Mouse (Mus musculus): ENCODE measurements around the gene Dclk3. TPM values are rescaled to one million over a fixed set of nuclear protein-coding genes. Genes with fewer than 3 reads are reported as not detected.

Gene Dclk3
- polyA plus RNA-seq, 1 experiment, result 0.05 TPM

GRCm38 (mm10) chr9:111497074-111497811 lies 58.4 kb downstream of the Dclk3 start:
- TF ChIP-seq POLR2A (IDR thresholded peaks at IDR 0.05; ENCODE audit: low read depth, low read length), result no peak
- TF ChIP-seq CTCF (IDR thresholded peaks at IDR 0.05; ENCODE audit: extremely low read depth, insufficient read depth, insufficient read length, insufficient replicate concordance), result peak; percentile 83; the same call in 1 of the 2 replicates
- no peak overlapping the region for H3K27ac ChIP-seq (ENCODE audit: insufficient read depth, low read length)
- H3K4me3 ChIP-seq (ENCODE audit: extremely low read depth, insufficient read depth, insufficient read length), result no peak overlapping the region
- no peaks in the 10 kb centered on the region for H3K27me3 ChIP-seq (ENCODE audit: control insufficient read depth, insufficient read depth, low read length)
- DNase-seq (ENCODE audit: low read depth in 1 of 2, low spot score in 2 of 2), result peak in 1 of 2 experiments; percentile 21
- H3K4me1 ChIP-seq (ENCODE audit: control insufficient read depth, insufficient read depth, insufficient read length), result no peaks in the 10 kb centered on the region
- no peaks in the 10 kb centered on the region for H3K36me3 ChIP-seq (ENCODE audit: control insufficient read depth, insufficient read depth, low read length)
- 34% methylated on average over 9 of the region's 9 CpGs for WGBS

- H3K4me3 ChIP-seq (ENCODE audit: extremely low read depth, insufficient read depth, insufficient read length), result no peak overlapping the region
- no peak for TF ChIP-seq POLR2A (IDR thresholded peaks at IDR 0.05; ENCODE audit: low read depth, low read length)
- no peak for TF ChIP-seq CTCF (IDR thresholded peaks at IDR 0.05; ENCODE audit: extremely low read depth, insufficient read depth, insufficient read length, insufficient replicate concordance)
- no peaks in the 10 kb centered on the region for H3K4me1 ChIP-seq (ENCODE audit: control insufficient read depth, insufficient read depth, insufficient read length)
- no peak overlapping the region for H3K27ac ChIP-seq (ENCODE audit: insufficient read depth, low read length)
- 84% methylated on average over 9 of the region's 9 CpGs for WGBS
- DNase-seq (ENCODE audit: low read depth in 1 of 2, low spot score in 2 of 2), result no peak
- no peaks in the 10 kb centered on the region for H3K27me3 ChIP-seq (ENCODE audit: control insufficient read depth, insufficient read depth, low read length)
- no peaks in the 10 kb centered on the region for H3K36me3 ChIP-seq (ENCODE audit: control insufficient read depth, insufficient read depth, low read length)
Observed at GRCm38 (mm10) chr9:111500211-111500610, 61.3 kb downstream of the Dclk3 start.

GRCm38 (mm10) chr9:111506075-111506474 lies 67.2 kb downstream of the Dclk3 start:
- H3K4me1 ChIP-seq (ENCODE audit: control insufficient read depth, insufficient read depth, insufficient read length), result no peaks in the 10 kb centered on the region
- H3K36me3 ChIP-seq (ENCODE audit: control insufficient read depth, insufficient read depth, low read length), result no peaks in the 10 kb centered on the region
- WGBS, result 69% methylated on average over 3 of the region's 3 CpGs
- no peak overlapping the region for H3K27ac ChIP-seq (ENCODE audit: insufficient read depth, low read length)
- H3K4me3 ChIP-seq (ENCODE audit: extremely low read depth, insufficient read depth, insufficient read length), result no peak overlapping the region
- DNase-seq (ENCODE audit: low read depth in 1 of 2, low spot score in 2 of 2), result no peak
- H3K27me3 ChIP-seq (ENCODE audit: control insufficient read depth, insufficient read depth, low read length), result no peaks in the 10 kb centered on the region
- TF ChIP-seq POLR2A (IDR thresholded peaks at IDR 0.05; ENCODE audit: low read depth, low read length) (no peak), CTCF (IDR thresholded peaks at IDR 0.05; ENCODE audit: extremely low read depth, insufficient read depth, insufficient read length, insufficient replicate concordance) (no peak)

DNA sequence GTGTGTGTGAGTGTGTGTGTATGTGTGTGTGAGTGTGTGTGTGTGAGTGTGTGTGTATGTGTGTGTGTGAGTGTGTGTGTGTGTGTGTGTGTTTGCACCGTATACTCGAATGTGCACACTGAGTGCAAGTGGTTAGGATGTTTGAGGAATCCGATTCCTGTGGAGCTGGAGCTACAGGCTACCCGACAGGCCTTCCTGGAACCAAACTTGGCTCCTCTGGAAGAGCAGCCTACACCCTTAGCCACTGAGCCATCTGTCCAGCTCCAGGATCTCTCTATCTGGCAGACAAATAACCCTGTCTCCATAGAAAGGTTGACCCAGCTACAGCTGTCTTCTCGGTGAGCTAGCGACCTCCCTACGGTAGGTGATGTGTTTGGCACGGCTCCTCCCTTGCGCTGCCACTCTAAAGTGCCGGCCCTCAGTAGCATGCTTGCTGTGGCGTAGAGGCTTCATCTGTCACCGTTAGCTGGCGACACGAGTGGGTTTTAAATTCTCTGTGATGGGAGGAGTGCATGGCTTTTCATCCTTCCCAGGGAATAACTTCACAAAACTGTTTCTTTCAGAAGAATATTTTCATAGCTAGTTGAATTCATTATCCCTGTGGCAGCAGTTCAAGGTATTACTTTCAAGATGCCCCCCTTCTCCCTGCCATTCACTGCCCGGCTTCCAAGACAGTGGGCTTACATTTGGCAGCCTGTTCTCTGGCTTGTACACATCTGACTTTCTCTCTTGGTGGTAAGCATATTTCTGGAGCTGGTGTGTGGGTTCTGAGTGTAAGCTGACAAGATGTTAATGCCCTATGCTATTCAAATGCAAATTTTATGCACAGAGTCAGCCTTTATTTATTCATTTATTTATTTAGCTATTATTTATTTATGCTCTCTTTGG lies 75.9 kb downstream of the Dclk3 start:
- Histone ChIP-seq H3K4me1 (ENCODE audit: control insufficient read depth, insufficient read depth, insufficient read length) (no peaks in the 10 kb centered on the region), H3K27ac (ENCODE audit: insufficient read depth, low read length) (no peak overlapping the region), H3K4me3 (ENCODE audit: extremely low read depth, insufficient read depth, insufficient read length) (no peak overlapping the region), H3K27me3 (ENCODE audit: control insufficient read depth, insufficient read depth, low read length) (no peaks in the 10 kb centered on the region), H3K36me3 (ENCODE audit: control insufficient read depth, insufficient read depth, low read length) (no peaks in the 10 kb centered on the region)
- TF ChIP-seq CTCF (IDR thresholded peaks at IDR 0.05; ENCODE audit: extremely low read depth, insufficient read depth, insufficient read length, insufficient replicate concordance) (no peak), POLR2A (IDR thresholded peaks at IDR 0.05; ENCODE audit: low read depth, low read length) (no peak)
- no peak for DNase-seq (ENCODE audit: low read depth in 1 of 2, low spot score in 2 of 2)
- 88% methylated on average over 15 of the region's 15 CpGs for WGBS

DNA sequence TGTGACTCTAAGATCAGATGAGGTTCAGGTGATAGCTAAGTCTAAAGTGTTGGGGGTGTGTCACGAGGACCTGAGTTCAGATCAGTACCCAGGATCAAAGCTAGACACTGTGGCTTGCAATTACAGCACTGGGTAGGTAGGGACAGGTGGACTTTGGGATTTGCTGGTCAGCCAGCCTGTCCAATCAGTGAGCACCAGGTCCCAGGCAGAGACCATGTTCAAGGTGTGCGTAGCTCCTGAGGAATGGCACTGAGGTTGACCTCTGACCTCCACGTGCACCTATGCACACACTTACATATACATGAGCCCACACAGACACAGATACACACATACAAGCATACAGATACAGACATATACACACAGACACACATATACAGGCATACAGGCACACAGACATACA lies 76.7 kb downstream of the Dclk3 start:
- H3K4me3 ChIP-seq (ENCODE audit: extremely low read depth, insufficient read depth, insufficient read length), result no peak overlapping the region
- TF ChIP-seq POLR2A (IDR thresholded peaks at IDR 0.05; ENCODE audit: low read depth, low read length), result no peak
- TF ChIP-seq CTCF (IDR thresholded peaks at IDR 0.05; ENCODE audit: extremely low read depth, insufficient read depth, insufficient read length, insufficient replicate concordance), result no peak
- no peaks in the 10 kb centered on the region for H3K4me1 ChIP-seq (ENCODE audit: control insufficient read depth, insufficient read depth, insufficient read length)
- H3K36me3 ChIP-seq (ENCODE audit: control insufficient read depth, insufficient read depth, low read length), result no peaks in the 10 kb centered on the region
- no peaks in the 10 kb centered on the region for H3K27me3 ChIP-seq (ENCODE audit: control insufficient read depth, insufficient read depth, low read length)
- DNase-seq (ENCODE audit: low read depth in 1 of 2, low spot score in 2 of 2), result no peak
- WGBS, result 82% methylated on average over 3 of the region's 3 CpGs
- H3K27ac ChIP-seq (ENCODE audit: insufficient read depth, low read length), result no peak overlapping the region

DNA sequence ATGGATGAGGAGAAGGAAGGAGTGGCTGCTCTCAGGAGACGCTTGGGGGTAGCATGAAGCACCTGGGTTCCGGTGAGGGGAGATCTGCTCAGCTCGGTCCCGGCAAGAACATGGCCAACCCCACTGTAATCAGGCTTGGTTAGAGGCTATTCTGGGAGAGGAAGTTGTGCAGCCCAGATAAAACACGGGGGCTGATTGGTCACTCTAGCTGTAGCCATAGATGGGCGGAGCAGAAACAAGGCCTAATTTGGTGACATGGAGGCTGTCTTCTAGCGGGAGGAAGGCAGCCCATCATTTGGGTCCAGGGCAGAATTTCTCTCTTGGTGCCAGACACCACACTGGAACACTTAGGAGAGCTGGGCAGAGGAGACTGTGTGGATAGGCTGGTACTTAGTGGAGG lies 83.3 kb downstream of the Dclk3 start:
- 78% methylated on average over 7 of the region's 7 CpGs for WGBS
- Histone ChIP-seq H3K4me3 (ENCODE audit: extremely low read depth, insufficient read depth, insufficient read length) (no peak overlapping the region), H3K36me3 (ENCODE audit: control insufficient read depth, insufficient read depth, low read length) (no peaks in the 10 kb centered on the region), H3K27ac (ENCODE audit: insufficient read depth, low read length) (no peak overlapping the region), H3K27me3 (ENCODE audit: control insufficient read depth, insufficient read depth, low read length) (no peaks in the 10 kb centered on the region), H3K4me1 (ENCODE audit: control insufficient read depth, insufficient read depth, insufficient read length) (no peaks in the 10 kb centered on the region)
- TF ChIP-seq POLR2A (IDR thresholded peaks at IDR 0.05; ENCODE audit: low read depth, low read length), result no peak
- no peak for TF ChIP-seq CTCF (IDR thresholded peaks at IDR 0.05; ENCODE audit: extremely low read depth, insufficient read depth, insufficient read length, insufficient replicate concordance)
- no peak for DNase-seq (ENCODE audit: low read depth in 1 of 2, low spot score in 2 of 2)
